Mouse (Mus musculus) heart, embryonic 14.5 days (tissue): ENCODE results near the gene Col5a3. TPM values are rescaled to one million over a fixed set of nuclear protein-coding genes. Genes with fewer than 3 reads are reported as not detected.

Source experiments
- ATAC-seq: fragments of 200-750 bp; cut with Nextera tagmentation; 2 replicates; pipeline ENCODE4 v1.8.0; 2017; ENCODE audit warnings: low read depth, moderate TSS enrichment; ENCODE audit not compliant: insufficient number of reproducible peaks, insufficient read depth, low FRiP score
- H3K27ac ChIP-seq, 2 experiments: fragments of 200-500 bp in 1 of 2; fragments of 300-500 bp in 1 of 2; sonication (generic) in 1 of 2; replicated peaks in 1 of 2; 2 replicates each; pipeline ENCODE4 v1.5.1; 2012 to 2014; ENCODE audit warnings: low read depth in 2 of 2, low read length in 2 of 2, control low read depth in 1 of 2, mild to moderate bottlenecking in 1 of 2, mixed read lengths in 1 of 2; ENCODE audit not compliant: control insufficient read depth in 1 of 2, insufficient read depth in 1 of 2
- H3K27me3 ChIP-seq: fragments of 300-500 bp; sonication (generic); 2 replicates; pipeline ENCODE4 v1.6.1; 2014; ENCODE audit warnings: mild to moderate bottlenecking, low read length, control low read depth; ENCODE audit not compliant: control insufficient read depth, insufficient read depth
- H3K36me3 ChIP-seq: fragments of 300-500 bp; sonication (generic); 2 replicates; pipeline ENCODE4 v1.6.1; 2014; ENCODE audit warnings: mild to moderate bottlenecking, control low read depth, low read length, mixed read lengths; ENCODE audit not compliant: control insufficient read depth, insufficient read depth
- H3K4me1 ChIP-seq, 2 experiments: fragments of 200-500 bp in 1 of 2; fragments of 300-500 bp in 1 of 2; sonication (generic) in 1 of 2; 2 replicates each; pipeline ENCODE4 v1.6.1; 2012 to 2014; ENCODE audit warnings: low read length in 2 of 2, control low read depth in 1 of 2, mixed read lengths in 1 of 2; ENCODE audit not compliant: control insufficient read depth in 2 of 2, insufficient read depth in 2 of 2
- H3K4me2 ChIP-seq: fragments of 300-500 bp; sonication (generic); 2 replicates; pipeline ENCODE4 v1.6.1; 2014; ENCODE audit warnings: mild to moderate bottlenecking, low read length
- H3K4me3 ChIP-seq, 2 experiments: fragments of 200-500 bp in 1 of 2; fragments of 300-500 bp in 1 of 2; sonication (generic) in 1 of 2; 2 replicates each; pipeline ENCODE4 v1.5.1; 2012 to 2014; ENCODE audit warnings: low read length in 2 of 2, mild to moderate bottlenecking in 2 of 2, control low read depth in 1 of 2, low read depth in 1 of 2, moderate library complexity in 1 of 2; ENCODE audit not compliant: control insufficient read depth in 1 of 2, insufficient read depth in 1 of 2
- H3K9ac ChIP-seq: fragments of 300-500 bp; sonication (generic); 2 replicates; pipeline ENCODE4 v1.6.1; 2014; ENCODE audit warnings: mild to moderate bottlenecking, low read length
- H3K9me3 ChIP-seq: fragments of 300-500 bp; sonication (generic); 2 replicates; pipeline ENCODE4 v1.6.1; 2016; ENCODE audit warnings: low read length, control low read depth; ENCODE audit not compliant: control insufficient read depth
- WGBS: fragments of 180-500 bp; shearing (Covaris S2); extraction: QIAGEN DNeasy Blood & Tissue Kit; methylation state at CpG from one replicate; pipeline ENCODE4 v1.1.7; 2014; 5-methylcytosine and 5-hydroxymethylcytosine counted together
- polyA plus RNA-seq: library from polyadenylated mRNA; unstranded; fragments of >200 nt; fragmentation: Nextera tagmentation; extraction: Ambion mirVana; gene quantifications from 2 replicates; pipeline ENCODE4 v1.2.1, GENCODE M21; 2014

The Col5a3 gene
- polyA plus RNA-seq, 1 experiment from 2014 or later, result 0.20 TPM

DNA sequence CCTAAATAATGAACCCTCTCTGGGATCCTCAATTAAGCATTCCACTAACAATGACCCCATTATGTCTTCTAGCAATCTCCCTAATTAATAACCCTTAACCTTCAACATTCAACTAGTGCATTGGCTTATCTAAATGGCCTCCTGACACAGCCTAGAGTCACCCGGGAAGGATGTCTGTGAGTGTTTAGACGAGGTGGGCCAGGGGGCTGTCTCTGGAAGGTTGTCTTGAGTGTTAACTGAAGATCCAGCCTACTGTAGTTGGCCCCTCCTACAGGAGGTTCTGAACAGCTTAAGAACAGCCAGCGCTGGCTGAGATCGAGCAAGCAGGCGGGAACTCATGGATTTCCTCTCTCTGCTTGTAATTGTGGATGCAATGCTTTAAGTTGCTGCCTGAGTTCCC, 9.2 kb downstream of the Col5a3 start:
- no peaks in the 10 kb centered on the region for H3K36me3 ChIP-seq
- 0 out of 2 replicates have a peak, but pooled peaks cover 6% of the 10 kb centered on the region for H3K27me3 ChIP-seq
- H3K4me2 ChIP-seq, result no peak overlapping the region
- no peak overlapping the region for H3K4me3 ChIP-seq
- H3K9ac ChIP-seq, result no peak overlapping the region
- H3K9me3 ChIP-seq, result 0 out of 2 replicates have a peak, but pooled peaks cover 6% of the 10 kb centered on the region
- H3K4me1 ChIP-seq, result no peaks in the 10 kb centered on the region
- 54% methylated on average over 5 of the region's 5 CpGs for WGBS
- H3K27ac ChIP-seq, result no peak overlapping the region
- ATAC-seq, result no peak

DNA sequence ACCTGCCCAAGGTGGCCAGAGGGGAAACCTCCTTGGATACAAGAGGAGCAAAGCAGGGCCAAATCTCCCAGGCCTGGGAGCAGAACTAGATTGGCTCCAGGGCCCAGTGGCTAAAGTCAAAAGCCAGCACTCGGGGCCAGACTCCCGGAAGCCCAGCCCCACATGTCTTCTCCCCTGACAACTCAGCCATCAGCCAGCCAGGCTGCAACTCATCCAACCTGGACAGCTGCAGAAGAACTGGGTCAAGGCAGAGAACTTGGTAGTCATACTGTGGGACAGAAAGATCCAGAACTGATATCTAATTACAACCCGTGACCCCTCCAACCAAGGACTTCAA, 9.7 kb downstream of the Col5a3 start:
- 75% methylated on average over 3 of the region's 3 CpGs for WGBS
- H3K4me3 ChIP-seq, result no peak overlapping the region

DNA sequence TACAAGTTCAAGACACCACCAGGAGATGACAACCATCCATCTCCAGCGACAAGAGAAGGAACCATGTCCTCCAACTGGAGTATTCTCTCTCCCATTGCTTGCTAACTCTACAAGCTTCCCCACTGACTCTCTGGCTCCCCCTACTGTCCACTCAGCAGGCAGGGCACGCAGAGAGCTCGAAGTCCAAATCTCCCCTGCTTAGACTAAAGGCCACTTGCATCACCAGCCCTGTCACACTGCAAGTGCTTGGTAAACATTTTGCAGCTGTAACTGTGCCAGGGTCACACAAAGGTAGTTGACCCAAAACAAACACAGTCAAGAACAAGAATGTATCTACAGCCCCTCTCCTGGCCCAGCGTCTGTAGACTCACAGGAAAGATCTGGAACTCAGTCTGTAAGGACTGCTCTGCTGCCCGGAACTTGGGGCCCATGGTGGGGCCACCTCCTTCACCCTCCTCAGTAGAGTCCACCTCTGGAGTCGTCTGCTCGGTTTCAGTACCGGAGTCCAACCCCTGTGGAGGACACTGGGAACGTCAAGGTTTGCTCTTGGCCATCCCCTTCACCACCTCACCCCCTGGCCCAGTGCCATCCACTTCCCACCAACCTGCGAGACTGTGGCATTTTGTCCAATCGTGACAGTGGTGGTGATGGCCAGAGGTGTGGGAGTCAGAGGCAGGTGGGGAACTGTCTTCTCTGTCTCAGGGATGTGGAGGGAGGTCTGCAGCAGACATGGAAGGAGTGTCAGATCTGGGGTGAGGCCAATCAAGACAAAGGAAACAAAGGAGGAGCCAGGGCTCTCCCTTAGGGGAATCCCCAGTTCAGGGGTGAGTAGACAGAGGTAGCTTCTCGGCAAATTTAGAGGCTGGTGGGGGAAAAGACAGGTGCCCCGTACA, 10.4 kb downstream of the Col5a3 start:
- H3K36me3 ChIP-seq, result no peaks in the 10 kb centered on the region
- 71% methylated on average over 13 of the region's 13 CpGs for WGBS
- ATAC-seq, result no peak

More for the DNA sequence above, 9.7 kb downstream of the Col5a3 start:
- Histone ChIP-seq H3K27me3 (0 out of 2 replicates have a peak, but pooled peaks cover 6% of the 10 kb centered on the region), H3K9me3 (0 out of 2 replicates have a peak, but pooled peaks cover 6% of the 10 kb centered on the region), H3K27ac (no peak overlapping the region), H3K4me1 (no peaks in the 10 kb centered on the region), H3K36me3 (no peaks in the 10 kb centered on the region), H3K4me2 (no peak overlapping the region), H3K9ac (no peak overlapping the region)
- ATAC-seq, result no peak

DNA sequence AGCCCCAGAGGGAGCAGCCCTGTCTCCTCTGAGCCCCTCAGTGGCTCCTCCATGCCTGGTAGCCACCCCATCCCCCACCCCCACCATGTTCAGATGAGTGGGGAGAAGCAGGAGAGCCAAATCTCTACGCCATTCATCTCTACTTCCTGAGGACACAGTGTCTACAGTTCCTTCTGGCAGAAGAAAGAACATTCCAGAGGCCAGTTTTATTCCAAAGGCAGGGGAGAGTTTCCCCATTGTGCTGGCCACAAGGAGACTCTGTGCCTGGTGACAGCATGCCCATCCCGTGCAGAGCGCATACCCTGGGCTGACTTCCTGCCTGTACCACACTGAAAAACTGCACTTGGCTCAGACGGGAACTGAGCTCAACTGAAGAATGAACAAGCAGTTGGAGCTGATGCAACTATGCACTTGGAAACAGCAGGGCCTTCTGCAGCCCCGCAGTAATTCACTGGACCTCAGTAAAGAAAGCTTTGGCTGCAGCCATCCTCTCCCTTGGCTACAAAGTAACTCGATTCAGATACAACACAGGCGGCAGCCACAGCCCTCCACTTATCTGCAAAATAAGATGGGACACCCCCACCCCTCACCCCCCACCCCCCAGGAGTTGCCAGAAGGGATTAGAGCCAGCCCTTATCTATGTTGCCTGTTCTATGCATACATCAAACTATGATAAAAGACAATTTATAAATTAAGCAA, 20.6 kb downstream of the Col5a3 start:
- Histone ChIP-seq H3K36me3 (no peaks in the 10 kb centered on the region), H3K4me2 (no peak overlapping the region), H3K4me1 (peaks cover 0 to 2% of the 10 kb centered on the region in 2 experiments; a peak in 1 of 4 replicates), H3K9me3 (no peaks in the 10 kb centered on the region), H3K27me3 (no peaks in the 10 kb centered on the region; the same call in 1 of the 2 replicates), H3K4me3 (no peak overlapping the region), H3K27ac (peak overlapping the region; percentile 1 to 41; a peak in 2 of 4 replicates), H3K9ac (no peak overlapping the region)
- WGBS, result 17% methylated on average over 7 of the region's 7 CpGs
- ATAC-seq, result peak; percentile 71; the same call in 1 of the 2 replicates

More for the DNA sequence above, 10.4 kb downstream of the Col5a3 start:
- no peaks in the 10 kb centered on the region for H3K4me1 ChIP-seq
- H3K27me3 ChIP-seq, result 0 out of 2 replicates have a peak, but pooled peaks cover 6% of the 10 kb centered on the region
- 0 out of 2 replicates have a peak, but pooled peaks cover 6% of the 10 kb centered on the region for H3K9me3 ChIP-seq
- no peak overlapping the region for H3K4me2 ChIP-seq
- H3K4me3 ChIP-seq, result no peak overlapping the region
- no peak overlapping the region for H3K27ac ChIP-seq
- no peak overlapping the region for H3K9ac ChIP-seq

DNA sequence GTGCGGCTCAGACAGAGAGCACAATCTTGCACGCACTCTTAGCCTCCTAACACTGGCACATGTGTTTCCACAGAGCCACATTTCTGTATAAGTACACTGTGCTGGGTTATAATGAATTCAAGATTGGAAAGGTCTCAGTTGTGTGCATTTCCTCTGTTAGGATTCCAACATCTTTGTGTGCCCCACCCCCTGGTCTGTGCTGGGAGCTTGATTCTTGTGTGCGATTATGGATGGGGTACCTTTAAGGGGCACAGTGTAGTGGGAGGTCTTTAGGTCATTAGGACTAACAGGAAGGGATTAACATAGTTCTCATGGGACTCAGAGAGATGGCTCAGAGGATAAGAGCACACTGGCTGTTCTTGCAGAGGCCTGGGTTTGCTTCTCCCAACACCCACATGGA, 24.5 kb downstream of the Col5a3 start:
- Histone ChIP-seq H3K9me3 (0 out of 2 replicates have a peak, but pooled peaks cover 4% of the 10 kb centered on the region), H3K4me3 (no peak overlapping the region), H3K4me1 (peaks cover 0 to 2% of the 10 kb centered on the region in 2 experiments; a peak in 1 of 4 replicates), H3K27ac (no peak overlapping the region), H3K4me2 (no peak overlapping the region), H3K9ac (no peak overlapping the region), H3K27me3 (no peaks in the 10 kb centered on the region), H3K36me3 (no peaks in the 10 kb centered on the region)
- WGBS, result 70% methylated on average over 3 of the region's 3 CpGs
- ATAC-seq, result no peak

DNA sequence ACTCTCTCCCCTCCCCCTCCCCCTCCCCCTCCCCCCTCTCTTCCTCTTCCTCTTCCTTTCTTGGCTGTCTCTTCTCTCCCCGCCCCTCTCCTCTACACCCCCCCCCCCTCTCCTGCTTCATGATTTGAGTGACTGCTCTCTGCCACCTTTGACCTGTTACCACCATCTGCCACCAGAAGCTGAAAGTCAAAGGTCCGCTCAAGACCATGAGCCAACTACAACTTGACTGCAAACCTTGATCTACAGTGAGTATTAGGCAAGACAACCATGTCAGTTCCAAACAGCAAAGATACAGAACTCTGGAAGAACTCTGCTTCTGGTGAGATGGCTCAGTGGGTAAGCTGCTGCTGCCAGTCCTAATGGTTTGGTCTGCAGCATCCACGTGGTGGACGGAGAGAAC, 25.2 kb downstream of the Col5a3 start:
- 77% methylated on average over 3 of the region's 4 CpGs for WGBS

DNA sequence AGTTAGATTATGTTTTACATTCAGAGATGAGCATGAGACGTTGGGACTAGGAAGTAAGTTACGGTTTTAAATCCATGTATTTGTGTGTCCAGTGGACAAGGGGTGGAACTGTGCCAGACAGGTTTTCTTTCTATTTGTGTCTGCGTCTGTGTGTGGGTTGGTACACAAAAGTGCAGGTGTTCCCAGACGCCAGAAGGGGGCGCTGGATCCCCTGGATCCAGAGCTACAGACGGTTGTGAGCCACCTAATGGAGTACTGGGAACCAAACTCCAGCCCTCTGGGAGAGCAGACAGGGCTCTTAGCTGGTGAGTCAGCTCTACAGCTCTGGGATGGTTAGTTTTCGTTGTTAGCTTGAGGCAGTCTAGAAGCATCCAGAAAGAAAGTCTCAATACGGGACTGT, 26.9 kb downstream of the Col5a3 start:
- ATAC-seq, result no peak
- Histone ChIP-seq H3K4me3 (no peak overlapping the region), H3K27ac (no peak overlapping the region), H3K4me2 (no peak overlapping the region), H3K9ac (no peak overlapping the region), H3K27me3 (no peaks in the 10 kb centered on the region), H3K36me3 (no peaks in the 10 kb centered on the region), H3K9me3 (0 out of 2 replicates have a peak, but pooled peaks cover 4% of the 10 kb centered on the region), H3K4me1 (no peaks in the 10 kb centered on the region)
- WGBS, result 75% methylated on average over 8 of the region's 8 CpGs

More for the DNA sequence above, 25.2 kb downstream of the Col5a3 start:
- Histone ChIP-seq H3K4me1 (peaks cover 0 to 2% of the 10 kb centered on the region in 2 experiments; a peak in 1 of 4 replicates), H3K27ac (no peak overlapping the region), H3K4me3 (no peak overlapping the region), H3K4me2 (no peak overlapping the region), H3K27me3 (no peaks in the 10 kb centered on the region), H3K36me3 (no peaks in the 10 kb centered on the region), H3K9ac (no peak overlapping the region), H3K9me3 (0 out of 2 replicates have a peak, but pooled peaks cover 4% of the 10 kb centered on the region)
- ATAC-seq, result no peak
